Mouse (Mus musculus): Measurements from ENCODE around the gene Gstcd. TPM values are rescaled to one million over a fixed set of nuclear protein-coding genes. Genes with fewer than 3 reads are reported as not detected.

Gene Gstcd
- polyA plus RNA-seq, 1 experiment from 2014 or later = 11.0 TPM

DNA sequence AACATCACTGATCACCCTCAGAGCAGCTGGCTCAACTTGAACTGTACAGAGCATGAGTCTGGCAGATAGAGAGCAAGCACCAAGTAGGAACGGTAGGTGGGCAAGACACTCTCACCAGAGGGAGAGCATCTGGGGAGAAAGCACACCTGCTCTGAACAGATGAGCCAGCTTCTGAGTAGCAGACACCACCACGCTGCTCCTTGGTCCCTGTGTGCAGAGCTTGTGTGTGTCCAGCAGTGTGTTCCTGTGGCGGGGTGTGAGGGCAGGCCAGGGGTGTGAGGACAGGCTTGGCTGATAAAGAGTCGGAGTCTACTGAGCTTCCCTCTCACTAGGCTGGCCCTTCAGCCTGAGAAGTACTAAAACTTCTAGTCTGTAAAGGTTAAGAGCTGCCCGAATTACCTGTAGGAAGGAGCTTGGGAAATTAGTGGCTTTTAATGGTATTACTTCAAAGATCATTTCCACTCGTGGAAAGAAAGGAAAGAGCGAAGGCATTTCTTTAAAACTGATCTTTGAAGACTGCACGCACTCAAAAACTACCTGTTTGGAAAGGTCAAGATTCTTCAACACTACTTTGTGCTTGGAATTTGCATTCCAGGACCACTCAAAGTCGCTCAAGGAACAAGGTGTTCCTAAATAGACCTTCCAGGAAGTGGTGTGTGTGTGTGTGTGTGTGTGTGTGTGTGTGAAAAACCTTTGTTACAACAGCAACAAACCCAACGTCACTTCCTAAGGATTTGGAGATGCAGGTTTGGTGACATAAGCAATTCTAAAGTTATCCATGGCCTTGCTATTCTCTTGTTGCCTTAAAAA, 151.4 kb downstream of the Gstcd start:
- 85% methylated on average over 10 of the region's 10 CpGs for WGBS
- H3K4me2 ChIP-seq (ENCODE audit: low read depth) = no peak overlapping the region
- H3K4me3 ChIP-seq (ENCODE audit: low read depth, low read length) = no peak overlapping the region
- H3K9ac ChIP-seq (ENCODE audit: low read length) = no peak overlapping the region
- no peak for DNase-seq (ENCODE audit: low spot score)
- no peak overlapping the region for H3K27ac ChIP-seq (ENCODE audit: low read depth, low read length)
- H3K27me3 ChIP-seq (ENCODE audit: control insufficient read depth, insufficient read depth, low read length) = no peaks in the 10 kb centered on the region
- H3K4me1 ChIP-seq (ENCODE audit: control insufficient read depth, insufficient read depth, low read length) = no peaks in the 10 kb centered on the region
- H3K9me3 ChIP-seq (ENCODE audit: control insufficient read depth, low read length) = no peaks in the 10 kb centered on the region
- H3K36me3 ChIP-seq (ENCODE audit: control insufficient read depth, insufficient read depth, low read length) = no peaks in the 10 kb centered on the region
- no peak for ATAC-seq (ENCODE audit: insufficient read depth, low FRiP score, low TSS enrichment)

DNA sequence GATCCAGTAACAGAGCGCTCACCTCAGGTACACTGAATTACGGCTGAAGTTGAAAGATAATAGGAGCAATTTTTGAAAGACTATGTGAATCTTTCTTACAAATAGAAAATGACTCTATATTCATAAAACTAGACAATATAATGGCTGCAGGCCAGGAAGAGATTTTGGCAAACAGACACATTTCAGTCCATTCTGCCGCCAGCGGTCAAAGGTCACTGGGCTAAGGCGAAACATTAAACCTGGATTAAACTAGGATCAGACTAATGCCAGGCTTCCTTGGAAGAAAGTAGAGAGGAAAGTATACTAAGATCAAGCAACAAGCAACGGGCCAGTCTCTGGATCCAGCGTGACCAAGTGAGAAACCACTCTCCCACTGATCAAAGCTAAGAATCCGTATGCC, 152.8 kb downstream of the Gstcd start:
- Histone ChIP-seq H3K4me2 (ENCODE audit: low read depth) (no peak overlapping the region), H3K4me1 (ENCODE audit: control insufficient read depth, insufficient read depth, low read length) (no peaks in the 10 kb centered on the region), H3K27ac (ENCODE audit: low read depth, low read length) (no peak overlapping the region), H3K9ac (ENCODE audit: low read length) (no peak overlapping the region), H3K27me3 (ENCODE audit: control insufficient read depth, insufficient read depth, low read length) (no peaks in the 10 kb centered on the region), H3K36me3 (ENCODE audit: control insufficient read depth, insufficient read depth, low read length) (no peaks in the 10 kb centered on the region), H3K4me3 (ENCODE audit: low read depth, low read length) (no peak overlapping the region), H3K9me3 (ENCODE audit: control insufficient read depth, low read length) (no peaks in the 10 kb centered on the region)
- 89% methylated on average over 8 of the region's 8 CpGs for WGBS
- no peak for ATAC-seq (ENCODE audit: insufficient read depth, low FRiP score, low TSS enrichment)
- DNase-seq (ENCODE audit: low spot score) = no peak

DNA sequence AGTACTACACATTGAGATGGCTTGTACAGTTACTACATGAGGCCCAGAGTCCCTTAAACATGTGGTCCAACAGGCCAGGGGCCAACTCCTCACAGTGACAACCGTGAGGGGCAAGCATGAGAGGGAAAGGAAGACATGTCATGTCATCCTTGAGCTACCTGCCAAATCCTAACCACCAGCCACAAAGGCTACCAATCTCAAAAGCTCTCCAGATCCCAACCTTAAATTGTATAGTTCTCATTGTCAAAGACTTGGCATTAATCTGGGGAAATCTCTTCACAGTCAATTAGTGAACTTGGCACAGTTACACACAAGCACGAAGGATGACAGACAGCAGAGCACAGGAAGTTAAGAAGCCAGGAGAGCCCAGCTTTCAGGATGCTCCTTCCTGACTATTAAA, 157.2 kb downstream of the Gstcd start:
- Histone ChIP-seq H3K9ac (ENCODE audit: low read length) (no peak overlapping the region), H3K4me2 (ENCODE audit: low read depth) (no peak overlapping the region), H3K9me3 (ENCODE audit: control insufficient read depth, low read length) (no peaks in the 10 kb centered on the region), H3K27ac (ENCODE audit: low read depth, low read length) (no peak overlapping the region), H3K27me3 (ENCODE audit: control insufficient read depth, insufficient read depth, low read length) (no peaks in the 10 kb centered on the region), H3K4me1 (ENCODE audit: control insufficient read depth, insufficient read depth, low read length) (no peaks in the 10 kb centered on the region), H3K4me3 (ENCODE audit: low read depth, low read length) (no peak overlapping the region), H3K36me3 (ENCODE audit: control insufficient read depth, insufficient read depth, low read length) (no peaks in the 10 kb centered on the region)
- ATAC-seq (ENCODE audit: insufficient read depth, low FRiP score, low TSS enrichment) (no peak), DNase-seq (ENCODE audit: low spot score) (no peak)
- WGBS = 86% methylated on average over 2 of the region's 2 CpGs

Other genes with a start within 250 kb of the Gstcd start
- gene Npnt, start 141.7 kb downstream of the Gstcd start, polyA plus RNA-seq (2014; fragmentation: Nextera tagmentation; extraction: Ambion mirVana) = 7.8 and 8.6 TPM in 2 replicates
- 23.8 and 24.1 TPM in 2 replicates for gene Ints12, start 193 bp downstream of the Gstcd start, polyA plus RNA-seq (2014; fragmentation: Nextera tagmentation; extraction: Ambion mirVana)
- 0.09 TPM in 1 of 2 replicates, not detected in the other for gene Arhgef38, start 142.9 kb upstream of the Gstcd start, polyA plus RNA-seq (2014; fragmentation: Nextera tagmentation; extraction: Ambion mirVana)
- gene Ppa2, start 218.1 kb upstream of the Gstcd start, polyA plus RNA-seq (2014; fragmentation: Nextera tagmentation; extraction: Ambion mirVana) = 87.2 and 87.9 TPM in 2 replicates

Measured in neural tube, embryonic 11.5 days (tissue).